Mouse (Mus musculus): ENCODE measurements around the gene Ralgps2.

- TF ChIP-seq POLR2A (IDR thresholded peaks at IDR 0.05; ENCODE audit: low read depth, low read length) = no peak
- TF ChIP-seq CTCF (conservative IDR thresholded peaks at IDR 0.05; ENCODE audit: insufficient read depth, insufficient read length, low read depth, low read length) = no peak
Observed at GRCm38 (mm10) chr1:156909866-156910265, 29.6 kb downstream of the Ralgps2 start.
